Mouse (Mus musculus): Measurements from ENCODE around the gene Rps13.

DNA sequence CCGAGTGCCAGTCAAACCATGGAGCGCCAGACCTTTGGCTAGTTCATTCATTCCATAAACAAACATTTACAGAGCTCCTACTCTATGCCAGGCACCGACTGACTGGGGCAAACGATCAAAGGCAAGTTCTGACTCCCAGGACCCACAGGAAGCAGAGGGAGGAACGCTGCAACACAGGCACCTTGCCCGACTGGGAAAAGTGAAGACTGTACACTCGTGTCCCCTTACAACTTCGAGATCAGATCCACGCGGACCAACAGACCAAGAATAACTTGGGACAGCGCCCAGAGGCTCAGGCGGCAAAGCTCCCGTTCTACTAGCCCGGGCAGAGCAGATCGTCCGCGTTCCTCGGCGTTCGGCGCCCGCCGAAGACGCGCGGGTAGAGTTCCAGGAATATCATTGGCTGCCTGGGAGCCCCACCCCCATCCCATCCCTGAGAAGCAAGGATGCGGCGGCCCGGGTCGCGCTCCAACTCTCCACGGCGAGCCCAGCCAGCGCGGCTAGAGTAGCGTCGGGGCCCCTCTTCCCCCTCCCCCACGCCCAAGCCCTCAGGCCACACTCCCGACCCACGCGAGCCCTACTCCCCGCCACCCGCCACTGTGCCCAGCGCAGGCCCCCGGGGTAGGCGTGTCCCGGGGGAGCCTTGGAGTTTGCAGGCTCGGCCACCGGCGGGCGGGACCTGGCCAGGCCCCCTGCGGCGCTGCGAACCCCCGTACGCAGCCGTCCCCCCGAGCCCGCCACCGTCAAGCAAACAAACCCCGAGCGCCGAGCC lies 26.7 kb downstream of the Rps13 start:
- TF ChIP-seq CTCF (IDR thresholded peaks at IDR 0.05; ENCODE audit: low read depth): no peak
- no peak for TF ChIP-seq EP300 (IDR thresholded peaks at IDR 0.05; ENCODE audit: low read depth)
